Mouse (Mus musculus) urinary bladder, postnatal 10 days (tissue): ENCODE measurements at regions not wholly inside any gene's neighbourhood (a gene's known extent, or its start where the extent isn't known, plus 50 kb on each side); places are given as distances from the start of the nearest gene placed in this dataset.

Source experiments
- DNase-seq: peaks from one replicate; pipeline ENCODE4 v3.0.0; 2022; ENCODE audit warnings: low spot score

GRCm38 (mm10) chr3:50887002-50887401, 337.2 kb upstream of the Noct start:
- DNase-seq = no peak

- DNase-seq = no peak
Observed at GRCm38 (mm10) chr3:50888571-50889210, 335.6 kb upstream of the Noct start.

- DNase-seq = no peak
Observed at GRCm38 (mm10) chr3:50890537-50890936, 333.7 kb upstream of the Noct start.

GRCm38 (mm10) chr3:50898179-50898578, 326.1 kb upstream of the Noct start:
- no peak for DNase-seq

GRCm38 (mm10) chr3:50899830-50900350, 324.4 kb upstream of the Noct start:
- DNase-seq = no peak

GRCm38 (mm10) chr3:50900566-50900965, 323.7 kb upstream of the Noct start:
- no peak for DNase-seq

- DNase-seq = no peak
Observed at GRCm38 (mm10) chr3:50901321-50901720, 322.9 kb upstream of the Noct start.

- DNase-seq = no peak
Observed at GRCm38 (mm10) chr3:50902933-50903332, 321.3 kb upstream of the Noct start.

- DNase-seq = no peak
Observed at GRCm38 (mm10) chr3:50904716-50905116, 319.5 kb upstream of the Noct start.

GRCm38 (mm10) chr3:50905274-50905992, 318.8 kb upstream of the Noct start:
- DNase-seq = no peak

GRCm38 (mm10) chr3:50905993-50906831, 318.0 kb upstream of the Noct start:
- peak; percentile 80 for DNase-seq

- DNase-seq = no peak
Observed at GRCm38 (mm10) chr3:50912980-50913518, 311.2 kb upstream of the Noct start.

- DNase-seq = no peak
Observed at GRCm38 (mm10) chr3:50914866-50915365, 309.3 kb upstream of the Noct start.

GRCm38 (mm10) chr3:50916305-50916854, 307.9 kb upstream of the Noct start:
- DNase-seq = no peak

GRCm38 (mm10) chr3:50922347-50922746, 301.9 kb upstream of the Noct start:
- no peak for DNase-seq

GRCm38 (mm10) chr3:50922832-50923231, 301.4 kb upstream of the Noct start:
- no peak for DNase-seq

- no peak for DNase-seq
Observed at GRCm38 (mm10) chr3:50923327-50923726, 300.9 kb upstream of the Noct start.

GRCm38 (mm10) chr3:50927318-50927717, 296.9 kb upstream of the Noct start:
- DNase-seq = no peak

- no peak for DNase-seq
Observed at GRCm38 (mm10) chr3:50929013-50929412, 295.2 kb upstream of the Noct start.

- no peak for DNase-seq
Observed at GRCm38 (mm10) chr3:50932397-50933089, 291.7 kb upstream of the Noct start.

GRCm38 (mm10) chr3:50933090-50933443, 291.2 kb upstream of the Noct start:
- DNase-seq = no peak
